Mouse (Mus musculus): ENCODE data around the gene Carf.

The Carf gene

DNA sequence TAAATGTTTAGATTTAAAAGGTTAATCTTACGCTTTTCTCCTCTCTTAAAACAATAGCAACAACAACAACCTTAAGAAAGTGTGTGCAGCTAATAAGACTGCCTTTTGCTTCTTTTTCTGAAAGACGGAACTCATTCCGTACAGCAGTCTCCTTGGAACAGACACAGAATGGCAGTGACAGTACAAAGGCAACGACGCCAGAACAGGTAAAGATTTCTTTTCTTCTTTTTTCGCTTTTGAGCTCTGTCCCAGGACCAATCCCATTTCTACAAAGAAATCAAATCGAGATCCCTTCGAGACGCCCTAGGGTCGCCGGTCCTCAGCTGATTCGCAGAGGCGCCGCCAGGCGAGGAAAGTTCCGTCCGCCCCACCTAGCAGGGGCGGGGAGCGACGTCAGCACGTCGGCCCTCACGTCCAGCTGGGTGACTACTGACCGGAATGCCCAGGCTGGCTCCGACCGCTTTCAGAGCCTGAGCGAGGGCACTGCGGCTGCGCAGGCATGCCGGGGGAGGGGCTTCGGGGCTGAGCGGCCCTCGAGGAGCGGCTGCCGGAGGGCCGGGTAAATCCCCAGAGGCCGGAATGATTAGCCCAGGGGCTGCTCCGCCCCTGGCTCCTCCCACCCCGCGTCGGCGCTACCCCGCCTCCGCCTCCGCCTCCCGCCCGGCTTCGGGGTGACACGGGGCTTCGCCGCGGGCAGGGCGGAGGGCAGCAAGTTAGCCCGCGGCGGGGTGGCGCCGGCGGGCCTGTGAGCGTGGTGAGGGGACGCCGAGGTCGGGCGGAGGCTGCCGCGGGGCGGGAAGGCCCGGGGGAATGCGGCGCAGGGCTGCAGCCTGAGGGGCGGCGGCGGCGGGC lies 82.1 kb downstream of the Carf start, which contains the start of gene Nbeal1:
Gene Nbeal1 (plus strand): TSS at position 668 of the 852 bp plus-strand sequence.
- peak; percentile 98 for DNase-seq

DNA sequence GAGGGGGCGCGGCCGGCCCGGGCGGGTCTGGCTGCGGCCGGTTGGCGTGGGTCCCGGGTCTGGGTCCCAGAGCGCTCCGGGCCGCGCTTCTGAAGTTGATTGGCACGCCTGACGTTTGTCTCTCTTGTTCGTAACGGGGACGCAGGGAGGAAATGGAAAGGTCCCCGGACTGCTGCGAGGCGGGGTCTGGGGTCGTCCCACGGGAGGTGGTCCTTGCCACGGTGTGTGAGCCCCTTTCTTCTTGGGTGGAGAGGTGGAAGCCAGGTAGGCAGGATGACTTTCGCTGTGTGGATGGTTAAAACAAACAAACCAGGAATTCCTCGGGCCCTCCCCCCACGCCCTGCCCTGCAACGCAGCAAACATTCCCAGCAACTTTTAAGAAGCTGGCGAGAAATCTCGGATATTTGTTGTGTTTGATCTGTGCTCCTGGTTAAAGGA lies 82.8 kb downstream of the Carf start:
- DNase-seq = no peak

DNA sequence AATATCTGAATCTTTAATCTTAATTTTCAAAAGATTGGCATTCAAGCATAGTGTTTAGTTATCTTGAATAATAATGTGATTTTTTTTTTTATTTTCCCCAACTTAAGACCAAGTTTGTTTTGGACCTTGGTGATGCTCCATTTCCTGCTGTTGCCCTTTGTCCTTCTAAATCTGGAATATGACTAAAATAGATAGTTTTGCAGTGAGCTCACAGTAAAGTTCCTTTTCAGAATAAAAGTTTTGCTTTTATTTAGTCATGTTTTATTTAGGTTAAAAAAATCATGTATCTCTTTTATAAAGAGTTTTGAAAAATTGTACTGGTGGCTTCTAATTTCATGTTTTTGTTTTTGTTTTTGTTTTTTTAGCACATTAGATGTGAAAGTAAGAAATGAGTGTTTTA lies 90.4 kb downstream of the Carf start:
- DNase-seq = no peak

DNA sequence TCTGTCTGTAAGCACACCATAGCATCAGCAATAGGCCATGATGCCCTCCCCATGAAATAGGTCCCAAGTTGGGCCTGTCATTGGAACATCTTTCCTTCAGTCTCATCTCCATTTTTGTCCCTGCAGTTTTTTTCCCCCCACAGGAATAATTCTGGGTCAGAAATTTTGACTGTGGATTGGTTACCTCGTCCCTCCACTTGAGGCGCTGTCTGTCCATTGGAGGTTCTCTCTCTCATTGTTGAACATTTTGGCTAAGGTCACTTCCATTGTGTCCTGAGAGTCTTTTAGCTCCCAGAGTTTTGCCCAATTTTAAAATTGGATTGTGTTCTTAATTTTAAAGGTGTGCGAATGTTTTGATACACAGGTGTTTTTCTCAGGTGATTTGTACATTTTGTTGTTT lies 98.8 kb downstream of the Carf start:
- DNase-seq = peak in 1 of 2 experiments; percentile 9

DNA sequence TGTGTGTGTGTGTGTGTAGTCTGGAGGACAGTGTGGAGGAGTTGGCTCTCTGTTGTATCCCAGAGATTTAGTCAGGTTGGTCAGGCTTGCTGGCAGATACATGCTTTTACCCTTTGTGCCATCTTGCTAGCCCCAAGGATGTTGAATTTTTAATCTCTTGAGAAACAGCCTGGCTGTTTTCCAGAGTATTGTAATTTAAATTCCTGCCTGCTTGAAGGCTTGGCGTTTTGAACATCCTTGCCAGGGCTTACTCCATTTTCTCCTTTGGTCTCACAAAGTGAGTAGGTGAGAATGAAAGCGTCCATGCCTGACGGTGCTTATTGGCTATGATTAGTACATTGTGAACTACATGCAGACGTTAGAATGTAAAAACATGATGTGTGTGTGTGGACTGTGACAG lies 101.0 kb downstream of the Carf start:
- no peak for DNase-seq
